Mouse (Mus musculus) liver, embryonic 15.5 days (tissue): ENCODE data around the gene Cpeb4. TPM values are rescaled to one million over a fixed set of nuclear protein-coding genes. Genes with fewer than 3 reads are reported as not detected.

Source experiments
- ATAC-seq: fragments of 200-750 bp; cut with Nextera tagmentation; 2 replicates; pipeline ENCODE4 v1.8.0; 2017; ENCODE audit warnings: moderate number of reproducible peaks, mild to moderate bottlenecking, moderate library complexity; ENCODE audit not compliant: insufficient read depth
- H3K27ac ChIP-seq: fragments of 300-500 bp; sonication (generic); replicated peaks from 2 replicates; pipeline ENCODE4 v1.5.1; 2015; ENCODE audit warnings: mild to moderate bottlenecking, inconsistent platforms
- H3K27me3 ChIP-seq: fragments of 300-500 bp; sonication (generic); 2 replicates; pipeline ENCODE4 v1.6.1; 2015; ENCODE audit warnings: mild to moderate bottlenecking, inconsistent platforms
- H3K36me3 ChIP-seq: fragments of 300-500 bp; sonication (generic); replicated peaks from 2 replicates; pipeline ENCODE4 v1.6.1; 2015; ENCODE audit warnings: moderate library complexity, mild to moderate bottlenecking, inconsistent platforms
- H3K4me1 ChIP-seq: fragments of 300-500 bp; sonication (generic); replicated peaks from 2 replicates; pipeline ENCODE4 v1.6.1; 2015; ENCODE audit warnings: inconsistent platforms
- H3K4me2 ChIP-seq: fragments of 300-500 bp; sonication (generic); 2 replicates; pipeline ENCODE4 v1.6.1; 2015; ENCODE audit warnings: moderate library complexity, mild to moderate bottlenecking, inconsistent platforms
- H3K4me3 ChIP-seq: fragments of 300-500 bp; sonication (generic); replicated peaks from 2 replicates; pipeline ENCODE4 v1.5.1; 2015; ENCODE audit warnings: mild to moderate bottlenecking, inconsistent platforms
- H3K9ac ChIP-seq: fragments of 300-500 bp; sonication (generic); 2 replicates; pipeline ENCODE4 v1.6.1; 2015; ENCODE audit warnings: moderate library complexity, mild to moderate bottlenecking, inconsistent platforms
- H3K9me3 ChIP-seq: fragments of 300-500 bp; sonication (generic); replicated peaks from 2 replicates; pipeline ENCODE4 v1.6.1; 2016; ENCODE audit warnings: inconsistent platforms
- WGBS: fragments of 180-500 bp; shearing (Covaris S2); methylation state at CpG from one replicate; pipeline ENCODE4 v1.1.7; 2015; ENCODE audit warnings: mixed read lengths; ENCODE audit not compliant: insufficient replicate concordance; 5-methylcytosine and 5-hydroxymethylcytosine counted together
- polyA plus RNA-seq: library from polyadenylated mRNA; unstranded; fragments of >200 nt; fragmentation: Nextera tagmentation; extraction: Ambion mirVana; gene quantifications from 2 replicates; pipeline ENCODE4 v1.2.1, GENCODE M21; 2015

Cpeb4 gene
- polyA plus RNA-seq, 1 experiment from 2014 or later = 19.0 TPM

DNA sequence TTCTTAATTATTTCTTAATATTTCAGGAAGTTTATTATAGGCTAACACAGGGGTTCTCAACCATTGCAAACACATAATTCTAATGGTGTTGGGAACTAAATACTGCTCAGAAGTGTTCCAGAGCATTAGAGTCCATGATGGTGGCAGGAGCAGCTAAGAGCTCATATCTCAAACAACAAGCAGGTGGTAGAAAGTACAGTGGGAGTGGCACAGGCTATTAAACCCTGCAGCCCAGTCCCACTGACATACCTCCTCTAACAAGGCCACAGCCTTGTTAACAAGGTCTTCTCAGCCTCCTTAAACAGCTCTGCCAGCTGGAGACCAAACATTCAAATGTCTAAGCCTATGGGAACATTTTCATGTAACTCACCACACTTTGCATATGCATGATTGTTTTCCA, 27.2 kb downstream of the Cpeb4 start:
- Histone ChIP-seq H3K4me2 (no peak overlapping the region), H3K27ac (peak overlapping the region; percentile 56), H3K36me3 (peaks cover 71% of the 10 kb centered on the region), H3K9me3 (no peaks in the 10 kb centered on the region), H3K27me3 (no peaks in the 10 kb centered on the region), H3K4me3 (no peak overlapping the region), H3K9ac (no peak overlapping the region), H3K4me1 (peaks cover 77% of the 10 kb centered on the region)
- ATAC-seq = no peak

- no peak for ATAC-seq
- no peak overlapping the region for H3K4me3 ChIP-seq
- peaks cover 65% of the 10 kb centered on the region for H3K4me1 ChIP-seq
- peaks cover 65% of the 10 kb centered on the region for H3K36me3 ChIP-seq
- 44% methylated on average over 1 of the region's 1 CpGs for WGBS
- 0 out of 2 replicates have a peak overlapping the region, but pooled peaks have one; percentile 7 for H3K27ac ChIP-seq
- H3K27me3 ChIP-seq = no peaks in the 10 kb centered on the region
- no peak overlapping the region for H3K4me2 ChIP-seq
- H3K9me3 ChIP-seq = no peaks in the 10 kb centered on the region
- H3K9ac ChIP-seq = no peak overlapping the region
These were observed 28.7 kb downstream of the Cpeb4 start for GRCm38 (mm10) chr11:31900736-31901135.

DNA sequence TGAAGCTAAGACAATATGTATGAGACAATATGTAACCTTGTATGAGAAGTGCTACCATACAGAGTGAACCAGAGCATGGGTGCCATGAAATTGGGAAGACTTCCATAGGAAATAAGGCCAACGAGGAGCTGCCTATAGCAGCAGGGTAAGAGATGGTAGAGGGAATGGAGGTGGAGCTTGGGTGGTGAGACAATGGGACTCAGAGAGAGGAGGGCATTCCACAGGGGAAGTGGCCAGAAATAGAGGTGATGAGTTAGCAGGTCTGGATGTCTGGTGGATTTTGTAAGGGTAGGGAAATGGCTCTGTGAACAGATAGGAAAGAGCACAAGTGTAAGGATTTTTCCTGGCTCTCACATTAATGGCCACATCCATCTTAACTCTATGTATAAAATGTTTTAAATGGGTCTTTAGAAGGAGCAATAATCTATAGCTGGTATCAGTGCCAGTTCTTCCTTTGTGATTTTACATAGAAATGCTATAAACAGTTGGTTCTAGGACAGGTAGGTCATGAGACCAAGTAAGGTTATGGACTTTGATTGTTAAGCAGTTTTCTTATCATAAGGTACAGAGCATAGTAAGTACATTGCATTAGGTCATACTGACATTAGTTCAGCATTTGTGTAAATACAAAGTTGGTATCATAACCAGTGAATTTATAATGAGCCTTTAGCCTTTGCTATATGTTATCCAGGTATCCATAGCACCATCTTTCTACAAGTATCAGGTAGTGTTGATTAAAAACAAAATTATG, 30.4 kb downstream of the Cpeb4 start:
- H3K9me3 ChIP-seq = no peaks in the 10 kb centered on the region
- H3K4me3 ChIP-seq = no peak overlapping the region
- no peaks in the 10 kb centered on the region for H3K27me3 ChIP-seq
- H3K4me1 ChIP-seq = peaks cover 59% of the 10 kb centered on the region
- peaks cover 64% of the 10 kb centered on the region for H3K36me3 ChIP-seq
- ATAC-seq = no peak
- H3K27ac ChIP-seq = 0 out of 2 replicates have a peak overlapping the region, but pooled peaks have one; percentile 14
- no peak overlapping the region for H3K9ac ChIP-seq
- H3K4me2 ChIP-seq = no peak overlapping the region
- WGBS = 55% methylated on average over 1 of the region's 1 CpGs

GRCm38 (mm10) chr11:31906499-31906898, 34.5 kb downstream of the Cpeb4 start:
- no peak overlapping the region for H3K9ac ChIP-seq
- H3K9me3 ChIP-seq = no peaks in the 10 kb centered on the region
- H3K27ac ChIP-seq = no peak overlapping the region
- no peaks in the 10 kb centered on the region for H3K27me3 ChIP-seq
- H3K4me2 ChIP-seq = no peak overlapping the region
- peaks cover 57% of the 10 kb centered on the region for H3K36me3 ChIP-seq
- ATAC-seq = no peak
- H3K4me1 ChIP-seq = peaks cover 23% of the 10 kb centered on the region
- no peak overlapping the region for H3K4me3 ChIP-seq

GRCm38 (mm10) chr11:31907650-31908049, 35.6 kb downstream of the Cpeb4 start:
- H3K36me3 ChIP-seq = peaks cover 45% of the 10 kb centered on the region
- H3K27ac ChIP-seq = peak overlapping the region; percentile 31
- H3K27me3 ChIP-seq = no peaks in the 10 kb centered on the region
- H3K4me3 ChIP-seq = no peak overlapping the region
- ATAC-seq = no peak
- WGBS = 81% methylated on average over 1 of the region's 1 CpGs
- H3K9me3 ChIP-seq = no peaks in the 10 kb centered on the region
- peaks cover 13% of the 10 kb centered on the region for H3K4me1 ChIP-seq
- no peak overlapping the region for H3K4me2 ChIP-seq
- H3K9ac ChIP-seq = no peak overlapping the region

GRCm38 (mm10) chr11:31912958-31913357, 40.9 kb downstream of the Cpeb4 start:
- no peak overlapping the region for H3K4me3 ChIP-seq
- H3K9me3 ChIP-seq = no peaks in the 10 kb centered on the region
- no peaks in the 10 kb centered on the region for H3K27me3 ChIP-seq
- H3K36me3 ChIP-seq = peaks cover 58% of the 10 kb centered on the region
- no peak overlapping the region for H3K27ac ChIP-seq
- 0 out of 2 replicates have a peak, but pooled peaks cover 3% of the 10 kb centered on the region for H3K4me1 ChIP-seq
- no peak overlapping the region for H3K9ac ChIP-seq
- no peak overlapping the region for H3K4me2 ChIP-seq
- ATAC-seq = no peak

DNA sequence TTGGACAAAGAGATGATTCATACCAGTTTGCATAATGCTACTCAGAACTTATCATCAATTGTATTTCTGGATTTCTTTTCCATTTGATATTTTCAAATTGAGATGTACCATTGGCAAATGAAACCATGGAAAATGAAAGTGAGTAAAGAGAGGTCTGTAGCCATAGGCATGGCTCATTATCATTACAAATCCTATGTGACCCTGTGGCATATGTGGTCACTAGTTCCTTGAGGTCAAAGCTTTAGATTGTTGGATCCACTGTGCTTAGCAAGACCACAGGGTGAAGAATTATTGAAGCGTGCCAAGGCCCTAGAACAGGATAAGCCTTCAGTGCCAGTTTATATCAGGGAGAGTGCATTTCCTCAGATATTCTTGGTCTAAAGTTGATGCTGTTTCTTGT, 45.8 kb downstream of the Cpeb4 start:
- Histone ChIP-seq H3K9me3 (no peaks in the 10 kb centered on the region), H3K27me3 (no peaks in the 10 kb centered on the region), H3K36me3 (peaks cover 67% of the 10 kb centered on the region), H3K9ac (no peak overlapping the region), H3K4me3 (no peak overlapping the region), H3K4me1 (0 out of 2 replicates have a peak, but pooled peaks cover 3% of the 10 kb centered on the region), H3K27ac (no peak overlapping the region), H3K4me2 (no peak overlapping the region)
- WGBS = 91% methylated on average over 1 of the region's 1 CpGs
- no peak for ATAC-seq

- Histone ChIP-seq H3K4me3 (no peak overlapping the region), H3K36me3 (peaks cover 90% of the 10 kb centered on the region), H3K4me1 (no peaks in the 10 kb centered on the region), H3K27me3 (no peaks in the 10 kb centered on the region), H3K9me3 (no peaks in the 10 kb centered on the region), H3K9ac (no peak overlapping the region), H3K27ac (no peak overlapping the region), H3K4me2 (no peak overlapping the region)
- peak; percentile 58 for ATAC-seq
- WGBS = 58% methylated on average over 10 of the region's 10 CpGs
These were observed 58.0 kb downstream of the Cpeb4 start for GRCm38 (mm10) chr11:31930051-31930450.

GRCm38 (mm10) chr11:31935652-31936051, 63.6 kb downstream of the Cpeb4 start:
- no peaks in the 10 kb centered on the region for H3K9me3 ChIP-seq
- H3K4me2 ChIP-seq = no peak overlapping the region
- H3K27me3 ChIP-seq = no peaks in the 10 kb centered on the region
- no peaks in the 10 kb centered on the region for H3K4me1 ChIP-seq
- WGBS = 55% methylated on average over 4 of the region's 4 CpGs
- H3K27ac ChIP-seq = no peak overlapping the region
- ATAC-seq = no peak
- no peak overlapping the region for H3K4me3 ChIP-seq
- H3K36me3 ChIP-seq = peaks cover 58% of the 10 kb centered on the region
- H3K9ac ChIP-seq = no peak overlapping the region

DNA sequence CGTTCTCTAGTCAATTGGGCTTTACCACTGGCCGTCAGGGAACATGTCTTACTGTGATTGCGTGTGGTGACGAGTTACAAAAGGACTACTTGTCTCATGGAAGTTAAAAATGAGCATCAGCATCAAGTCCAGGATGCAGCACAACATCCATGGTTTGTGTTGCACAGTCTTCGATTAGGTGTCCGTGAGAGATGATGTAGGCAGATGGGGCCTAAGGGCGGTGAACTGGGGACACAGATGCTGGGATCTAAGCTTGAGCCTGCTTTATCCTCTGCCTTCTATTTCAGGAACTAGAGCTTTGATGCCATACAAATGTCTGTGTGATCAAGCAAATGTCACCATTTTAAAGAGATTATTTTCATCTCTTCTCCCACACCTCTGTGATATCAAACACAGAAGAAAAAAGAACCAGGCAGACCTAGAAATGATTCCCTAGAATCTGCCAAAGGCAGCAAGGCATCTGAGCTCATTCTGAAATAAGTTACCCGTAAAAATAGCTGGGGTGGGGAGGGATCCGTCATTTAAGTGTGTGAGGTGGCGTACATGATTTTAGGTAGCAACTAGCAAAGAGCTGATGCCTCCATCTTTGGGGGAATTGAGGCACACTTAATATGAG, 65.0 kb downstream of the Cpeb4 start:
- ATAC-seq = no peak
- H3K36me3 ChIP-seq = peaks cover 45% of the 10 kb centered on the region
- H3K27ac ChIP-seq = no peak overlapping the region
- no peak overlapping the region for H3K9ac ChIP-seq
- H3K4me1 ChIP-seq = no peaks in the 10 kb centered on the region
- WGBS = 92% methylated on average over 10 of the region's 10 CpGs
- no peak overlapping the region for H3K4me2 ChIP-seq
- no peaks in the 10 kb centered on the region for H3K27me3 ChIP-seq
- no peak overlapping the region for H3K4me3 ChIP-seq
- H3K9me3 ChIP-seq = no peaks in the 10 kb centered on the region

DNA sequence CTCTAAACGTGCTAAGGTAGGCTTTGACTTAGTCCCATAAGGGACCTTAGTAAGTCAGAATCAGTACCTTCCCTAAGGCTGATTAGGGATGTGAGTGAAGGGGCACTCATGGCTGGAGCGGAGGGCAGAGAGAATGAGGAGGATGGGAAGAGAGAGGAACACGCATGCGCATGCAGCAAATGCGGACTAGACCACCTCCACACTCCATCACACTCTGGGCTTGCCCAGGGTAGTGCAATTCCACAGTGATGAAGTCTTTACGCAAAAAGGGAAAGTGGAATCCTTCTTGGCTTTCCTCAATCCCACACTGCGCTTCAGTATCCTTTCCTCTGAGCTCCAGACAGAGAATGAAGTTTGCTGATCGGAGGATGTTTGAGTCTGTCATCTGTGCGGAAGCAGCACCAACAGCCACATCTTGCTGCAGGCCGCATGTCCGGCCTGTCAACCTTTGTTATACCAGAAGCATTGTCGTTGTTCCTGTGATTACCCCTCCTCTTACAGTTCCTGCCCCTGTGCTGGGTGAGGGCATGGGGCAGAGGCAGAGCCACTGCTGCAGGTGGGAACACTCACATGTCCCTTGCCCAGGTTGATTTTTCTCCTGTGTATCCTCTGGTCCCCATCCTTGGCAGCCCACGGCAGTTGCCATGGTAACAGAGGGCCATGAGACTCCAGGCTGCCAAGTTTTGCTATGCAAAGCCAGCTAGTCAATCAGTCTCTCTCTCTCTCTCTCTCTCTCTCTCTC, 69.1 kb downstream of the Cpeb4 start:
- no peaks in the 10 kb centered on the region for H3K27me3 ChIP-seq
- H3K4me2 ChIP-seq = no peak overlapping the region
- no peak overlapping the region for H3K9ac ChIP-seq
- H3K27ac ChIP-seq = no peak overlapping the region
- no peak overlapping the region for H3K4me3 ChIP-seq
- no peak for ATAC-seq
- no peaks in the 10 kb centered on the region for H3K4me1 ChIP-seq
- 83% methylated on average over 13 of the region's 13 CpGs for WGBS
- H3K9me3 ChIP-seq = no peaks in the 10 kb centered on the region
- H3K36me3 ChIP-seq = peaks cover 15% of the 10 kb centered on the region
